Comparison of ENCODE assay signal across 8 mouse cellular contexts in genomic region chr11:55469923-55470691, GRCm38 (mm10). TPM values are rescaled to one million over a fixed set of nuclear protein-coding genes. Genes with fewer than 3 reads are reported as not detected.
DNase-seq lines count a peak whose midpoint lies in the region; ATAC-seq lines count a peak whose summit lies in the region.

No protein-coding gene starts in this region.

- H3K9ac ChIP-seq in forebrain, embryonic 16.5 days (replicated peaks; ENCODE audit: low read depth, low read length), result peak overlapping the region; percentile 95
- peak overlapping the region; percentile 77 for H3K9ac ChIP-seq in midbrain, embryonic 16.5 days (ENCODE audit: low read depth, low read length)

- no peaks in the 10 kb centered on the region for H3K9me3 ChIP-seq in erythroblast, embryonic 14.5 days (ENCODE audit: control insufficient read depth, low read length)
- no peaks in the 10 kb centered on the region for H3K9me3 ChIP-seq in forebrain, embryonic 16.5 days (ENCODE audit: control insufficient read depth, low read length)
- H3K9me3 ChIP-seq in midbrain, embryonic 16.5 days (replicated peaks; ENCODE audit: control insufficient read depth, low read length, poor library complexity, severe bottlenecking), result no peaks in the 10 kb centered on the region

- peaks cover 56% of the 10 kb centered on the region for H3K4me1 ChIP-seq in erythroblast, embryonic 14.5 days (ENCODE audit: control insufficient read depth)
- peaks cover 16% of the 10 kb centered on the region for H3K4me1 ChIP-seq in forebrain, embryonic 16.5 days (replicated peaks; ENCODE audit: control insufficient read depth, insufficient read depth, low read length)
- H3K4me1 ChIP-seq in midbrain, embryonic 16.5 days (ENCODE audit: control insufficient read depth, insufficient read depth, low read length), result peaks cover 22% of the 10 kb centered on the region

- intact Hi-C loops in left cerebral cortex, postnatal 25 days (cut with DNase I), result no loop called here

- peaks cover 26% of the 10 kb centered on the region for H3K36me3 ChIP-seq in erythroblast, embryonic 14.5 days (ENCODE audit: control insufficient read depth)
- H3K36me3 ChIP-seq in forebrain, embryonic 16.5 days (ENCODE audit: control insufficient read depth, insufficient read depth), result no peaks in the 10 kb centered on the region
- no peaks in the 10 kb centered on the region for H3K36me3 ChIP-seq in midbrain, embryonic 16.5 days (ENCODE audit: control insufficient read depth, insufficient read depth, low read length)

- peak; percentile 15 for DNase-seq in urinary bladder, postnatal 14 days (ENCODE audit: low spot score)
- DNase-seq in urinary bladder, postnatal 25 days (ENCODE audit: low spot score), result no peak
- DNase-seq in left cerebral cortex, postnatal 25 days (ENCODE audit: low spot score in 2 of 2), result peak; percentile 8 to 25

- no peaks in the 10 kb centered on the region for H3K27me3 ChIP-seq in erythroblast, embryonic 14.5 days (ENCODE audit: control insufficient read depth)
- H3K27me3 ChIP-seq in forebrain, embryonic 16.5 days (replicated peaks; ENCODE audit: control insufficient read depth, insufficient read depth, low read length), result no peaks in the 10 kb centered on the region
- H3K27me3 ChIP-seq in midbrain, embryonic 16.5 days (ENCODE audit: control insufficient read depth, insufficient read depth, low read depth, low read length), result no peaks in the 10 kb centered on the region

- no peak for ATAC-seq in erythroblast, adult 5-6 weeks (replicated peaks; ENCODE audit: low FRiP score, poor library complexity, severe bottlenecking)
- ATAC-seq in forebrain, embryonic 16.5 days, result peak; percentile 16
- peak; percentile 41 for ATAC-seq in midbrain, embryonic 16.5 days
- no peak for ATAC-seq in erythroid progenitor cell, adult 5-6 weeks (replicated peaks; ENCODE audit: low FRiP score, poor library complexity, severe bottlenecking)

- H3K27ac ChIP-seq in forebrain, embryonic 16.5 days (ENCODE audit: low read length), result peak overlapping the region; percentile 90
- peak overlapping the region; percentile 89 for H3K27ac ChIP-seq in midbrain, embryonic 16.5 days (ENCODE audit: low read length)

- WGBS in forebrain, embryonic 16.5 days, result under 1% methylated on average over 46 of the region's 46 CpGs
- under 1% methylated on average over 46 of the region's 46 CpGs for WGBS in midbrain, embryonic 16.5 days

- H3K4me3 ChIP-seq in erythroblast, embryonic 14.5 days (replicated peaks), result peak overlapping the region; percentile 68
- H3K4me3 ChIP-seq in forebrain, embryonic 16.5 days (replicated peaks; ENCODE audit: low read length), result peak overlapping the region; percentile 91
- H3K4me3 ChIP-seq in midbrain, embryonic 16.5 days (ENCODE audit: low read depth, low read length), result peak overlapping the region; percentile 80

- H3K4me2 ChIP-seq in forebrain, embryonic 16.5 days (ENCODE audit: low read length), result peak overlapping the region; percentile 92
- peak overlapping the region; percentile 86 for H3K4me2 ChIP-seq in midbrain, embryonic 16.5 days (ENCODE audit: low read length)

RNA-seq across cellular contexts. Expression of gene G3bp1, which starts 0.6 kb away (rescaled TPM):
- 3.5 and 4.2 TPM in 2 replicates for polyA plus RNA-seq in erythroblast, embryonic 14.5 days (2012)
- total RNA-seq in erythroblast, adult 5-6 weeks (2015; ENCODE audit: low replicate concordance), result 13.3 and 18.2 TPM in 2 replicates
- total RNA-seq in erythroblast, adult 5-6 weeks (2017; ENCODE audit: low replicate concordance), result 19.0 and 20.9 TPM in 2 replicates
- polyA plus RNA-seq in forebrain, embryonic 16.5 days (2015; fragmentation: Nextera tagmentation; extraction: Ambion mirVana), result 144 and 158 TPM in 2 replicates
- total RNA-seq in left cerebral cortex, postnatal 25 days (2021), result 10 to 100 TPM; 34.1 to 34.4 TPM
- polyA plus RNA-seq in midbrain, embryonic 16.5 days (2015; fragmentation: Nextera tagmentation; extraction: Ambion mirVana), result 92.4 and 103 TPM in 2 replicates
- 27.7 and 35.7 TPM in 2 replicates for total RNA-seq in erythroid progenitor cell, adult 5-6 weeks (2015; ENCODE audit: low replicate concordance)
- 22.5 and 28.2 TPM in 2 replicates for total RNA-seq in erythroid progenitor cell, adult 5-6 weeks (2017; ENCODE audit: low replicate concordance)

RNA-seq across cellular contexts. Expression of gene Atox1, which starts 9.1 kb away (rescaled TPM):
- 3.6 and 15.0 TPM in 2 replicates for polyA plus RNA-seq in erythroblast, embryonic 14.5 days (2012)
- 25.9 and 45.8 TPM in 2 replicates for total RNA-seq in erythroblast, adult 5-6 weeks (2015; ENCODE audit: low replicate concordance)
- total RNA-seq in erythroblast, adult 5-6 weeks (2017; ENCODE audit: low replicate concordance), result 18.7 and 20.2 TPM in 2 replicates
- polyA plus RNA-seq in forebrain, embryonic 16.5 days (2015; fragmentation: Nextera tagmentation; extraction: Ambion mirVana), result 218 and 221 TPM in 2 replicates
- 100 to 1,000 TPM in 1 of 2 experiments, 10 to 100 TPM in 1; 98.7 to 111 TPM for total RNA-seq in left cerebral cortex, postnatal 25 days (2021)
- 196 and 215 TPM in 2 replicates for polyA plus RNA-seq in midbrain, embryonic 16.5 days (2015; fragmentation: Nextera tagmentation; extraction: Ambion mirVana)
- total RNA-seq in erythroid progenitor cell, adult 5-6 weeks (2015; ENCODE audit: low replicate concordance), result 24.3 and 114 TPM in 2 replicates
- 18.5 TPM in 1 of 2 replicates, not detected in the other for total RNA-seq in erythroid progenitor cell, adult 5-6 weeks (2017; ENCODE audit: low replicate concordance)

RNA-seq across cellular contexts. Expression of gene Sparc, which starts 47.1 kb away (rescaled TPM):
- polyA plus RNA-seq in erythroblast, embryonic 14.5 days (2012), result 0.17 and 0.32 TPM in 2 replicates
- 1.7 TPM in 2 replicates for total RNA-seq in erythroblast, adult 5-6 weeks (2015; ENCODE audit: low replicate concordance)
- total RNA-seq in erythroblast, adult 5-6 weeks (2017; ENCODE audit: low replicate concordance), result 0.85 and 0.98 TPM in 2 replicates
- 316 and 452 TPM in 2 replicates for polyA plus RNA-seq in forebrain, embryonic 16.5 days (2015; fragmentation: Nextera tagmentation; extraction: Ambion mirVana)
- 100 to 1,000 TPM; 275 to 297 TPM for total RNA-seq in left cerebral cortex, postnatal 25 days (2021)
- 426 and 452 TPM in 2 replicates for polyA plus RNA-seq in midbrain, embryonic 16.5 days (2015; fragmentation: Nextera tagmentation; extraction: Ambion mirVana)
- total RNA-seq in erythroid progenitor cell, adult 5-6 weeks (2015; ENCODE audit: low replicate concordance), result 1.8 and 3.8 TPM in 2 replicates
- total RNA-seq in erythroid progenitor cell, adult 5-6 weeks (2017; ENCODE audit: low replicate concordance), result 1.9 and 9.3 TPM in 2 replicates

Comparison
In these comparisons a context has a peak if more than half of its experiments do, and no peak if none do; other contexts are left out.
1. ATAC-seq: peak in forebrain, embryonic 16.5 days (single experiment) and midbrain, embryonic 16.5 days (single experiment); none in erythroblast, adult 5-6 weeks (single experiment) and erythroid progenitor cell, adult 5-6 weeks (single experiment).
2. RNA of gene Sparc, which starts 47.1 kb away (total RNA-seq): 275 to 297 TPM in left cerebral cortex, postnatal 25 days; 1.8 to 9.3 TPM in erythroid progenitor cell, adult 5-6 weeks and 0.85 to 1.7 TPM in erythroblast, adult 5-6 weeks; every median in the first group is over 10 times any median in the second.
3. Peak in every context shown above with its lines, with median percentiles within 50 percentile points of each other: H3K4me3 ChIP-seq.